Mouse (Mus musculus): ENCODE data around the gene Ccdc51.

Ccdc51 gene

GRCm38 (mm10) chr9:109097831-109098230 is 15.5 kb downstream of the Ccdc51 start:
- peak in 1 of 2 experiments; percentile 74 for DNase-seq

- no peak for DNase-seq
Measured at GRCm38 (mm10) chr9:109098366-109098765, 16.1 kb downstream of the Ccdc51 start.

GRCm38 (mm10) chr9:109098969-109099368 is 16.7 kb downstream of the Ccdc51 start:
- peak; percentile 86 to 92 for DNase-seq

GRCm38 (mm10) chr9:109100307-109100928 is 18.1 kb downstream of the Ccdc51 start:
- DNase-seq, result no peak

- no peak for DNase-seq
Measured at GRCm38 (mm10) chr9:109101933-109102445, 19.7 kb downstream of the Ccdc51 start.

GRCm38 (mm10) chr9:109102541-109102940 is 20.2 kb downstream of the Ccdc51 start:
- DNase-seq, result no peak

GRCm38 (mm10) chr9:109103250-109103649 is 21.0 kb downstream of the Ccdc51 start:
- DNase-seq, result no peak

- DNase-seq, result no peak
Measured at GRCm38 (mm10) chr9:109104083-109104482, 21.8 kb downstream of the Ccdc51 start.

GRCm38 (mm10) chr9:109105011-109105410 is 22.7 kb downstream of the Ccdc51 start:
- DNase-seq, result peak; percentile 45 to 70

GRCm38 (mm10) chr9:109105648-109106047 is 23.4 kb downstream of the Ccdc51 start:
- DNase-seq, result no peak

GRCm38 (mm10) chr9:109107341-109107740 is 25.0 kb downstream of the Ccdc51 start:
- no peak for DNase-seq

- peak in 1 of 2 experiments; percentile 24 for DNase-seq
Measured at GRCm38 (mm10) chr9:109110240-109110639, 27.9 kb downstream of the Ccdc51 start.

GRCm38 (mm10) chr9:109111101-109111500 is 28.8 kb downstream of the Ccdc51 start:
- no peak for DNase-seq

GRCm38 (mm10) chr9:109111591-109111990 is 29.3 kb downstream of the Ccdc51 start:
- peak in 1 of 2 experiments; percentile 25 for DNase-seq

- DNase-seq, result peak; percentile 1 to 27
Measured at GRCm38 (mm10) chr9:109113331-109113730, 31.0 kb downstream of the Ccdc51 start.

GRCm38 (mm10) chr9:109114276-109114675 is 32.0 kb downstream of the Ccdc51 start:
- no peak for DNase-seq

GRCm38 (mm10) chr9:109114871-109115270 is 32.6 kb downstream of the Ccdc51 start:
- DNase-seq, result no peak

- no peak for DNase-seq
Measured at GRCm38 (mm10) chr9:109116205-109116604, 33.9 kb downstream of the Ccdc51 start.

- peak; percentile 49 to 73 for DNase-seq
Measured at GRCm38 (mm10) chr9:109118106-109118505, 35.8 kb downstream of the Ccdc51 start.

GRCm38 (mm10) chr9:109119571-109119970 is 37.3 kb downstream of the Ccdc51 start:
- no peak for DNase-seq

- DNase-seq, result no peak
Measured at GRCm38 (mm10) chr9:109120956-109121355, 38.7 kb downstream of the Ccdc51 start.

- peak in 1 of 2 experiments; percentile 52 for DNase-seq
Measured at GRCm38 (mm10) chr9:109122553-109123085, 40.3 kb downstream of the Ccdc51 start.

- no peak for DNase-seq
Measured at GRCm38 (mm10) chr9:109123266-109123665, 41.0 kb downstream of the Ccdc51 start.

GRCm38 (mm10) chr9:109124164-109124563 is 41.9 kb downstream of the Ccdc51 start:
- no peak for DNase-seq
